Mouse (Mus musculus): Measurements from ENCODE around the gene Trim65.

Trim65 gene

DNA sequence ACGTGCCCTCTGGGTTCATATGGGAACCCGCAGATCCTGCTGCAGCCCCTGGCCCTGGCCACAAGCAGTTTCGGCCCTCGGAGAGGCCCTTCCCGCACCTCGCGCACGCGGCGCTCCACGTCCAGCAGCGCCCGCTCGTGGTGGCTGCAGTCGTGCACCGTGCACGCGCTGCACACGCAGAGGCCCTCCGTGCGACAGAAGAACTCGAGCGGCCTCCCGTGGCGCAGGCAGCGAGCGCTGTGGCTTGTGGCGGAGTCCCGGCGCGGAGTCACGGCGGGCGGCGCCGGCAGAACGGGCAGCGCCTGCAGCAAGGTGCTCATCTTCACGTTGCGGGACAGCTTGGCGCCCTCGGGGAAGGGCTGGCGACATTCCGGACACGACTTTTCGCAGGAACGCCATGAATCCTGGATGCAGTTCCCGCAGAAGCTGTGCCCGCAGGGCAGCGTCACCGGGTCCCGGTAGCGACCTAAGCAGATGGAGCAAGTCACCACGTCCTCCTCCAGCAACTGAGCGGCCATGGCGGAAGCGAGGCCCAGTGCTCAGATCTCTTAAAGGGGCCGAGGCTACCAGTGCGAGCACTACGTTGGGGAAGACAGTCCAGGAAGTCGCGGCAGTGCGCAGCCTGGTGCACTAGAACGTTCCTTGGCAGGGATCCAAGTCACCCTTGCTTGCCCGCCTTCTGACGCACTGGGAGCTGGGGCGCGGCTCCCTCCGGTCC is at the start of gene Trim65:
Gene Trim65, minus strand, starts transcription at position 641 of the 718 bp plus-strand sequence.
- peak; percentile 96 for DNase-seq (ENCODE audit: low spot score)

DNA sequence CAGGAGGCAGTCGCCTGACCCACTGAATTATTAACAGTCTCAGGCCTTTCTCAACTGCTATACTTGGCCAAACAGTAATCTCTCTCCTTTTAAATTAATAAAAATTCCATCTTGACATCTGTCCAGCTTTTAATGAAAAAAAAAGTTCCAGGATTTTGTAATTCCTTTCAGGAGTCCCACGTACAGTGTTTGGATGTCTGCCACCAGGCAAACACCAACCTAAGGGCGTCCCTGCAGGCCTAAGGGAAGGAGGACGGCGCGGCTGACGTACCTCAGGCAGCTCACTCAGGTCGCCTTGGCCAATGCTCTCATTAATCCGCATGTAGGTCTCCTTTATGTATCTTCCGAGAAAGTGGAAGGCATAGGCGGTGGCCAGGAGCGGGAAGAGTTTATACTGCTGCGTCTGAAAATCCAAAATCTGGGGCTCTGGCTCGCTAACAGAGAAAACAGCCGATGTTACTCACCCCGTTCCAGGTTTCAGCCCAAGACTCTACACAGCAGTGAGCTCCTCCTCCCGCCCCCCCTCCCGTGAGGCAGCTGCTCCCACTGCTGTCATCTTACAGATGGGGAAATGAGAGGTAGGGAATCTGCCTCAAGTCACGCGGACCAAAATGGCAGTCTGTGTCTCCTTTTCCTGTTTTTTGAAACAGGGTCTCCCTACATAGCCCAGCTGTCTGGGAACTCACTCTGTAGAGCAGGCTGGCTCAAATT is 47.6 kb upstream of the Trim65 start:
- DNase-seq (ENCODE audit: low spot score) = peak; percentile 62

DNA sequence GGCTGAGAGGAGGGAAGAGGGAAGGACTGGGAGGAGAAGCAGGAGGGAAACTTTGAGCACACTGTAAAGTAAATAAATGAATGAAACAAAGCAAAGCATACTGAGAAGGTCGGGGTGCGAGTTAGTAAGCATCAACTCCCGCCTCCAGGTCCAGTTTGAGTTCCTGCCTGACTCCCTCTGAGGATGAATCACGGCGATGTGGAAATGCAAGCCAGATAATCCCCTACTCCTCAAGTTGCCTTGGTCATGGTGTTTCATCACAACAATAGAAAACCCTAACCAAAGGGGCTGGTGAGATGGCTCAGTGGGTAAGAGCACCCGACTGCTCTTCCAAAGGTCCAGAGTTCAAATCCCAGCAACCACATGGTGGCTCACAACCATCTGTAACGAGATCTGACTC is 45.1 kb upstream of the Trim65 start:
- no peak for DNase-seq (ENCODE audit: low spot score)

DNA sequence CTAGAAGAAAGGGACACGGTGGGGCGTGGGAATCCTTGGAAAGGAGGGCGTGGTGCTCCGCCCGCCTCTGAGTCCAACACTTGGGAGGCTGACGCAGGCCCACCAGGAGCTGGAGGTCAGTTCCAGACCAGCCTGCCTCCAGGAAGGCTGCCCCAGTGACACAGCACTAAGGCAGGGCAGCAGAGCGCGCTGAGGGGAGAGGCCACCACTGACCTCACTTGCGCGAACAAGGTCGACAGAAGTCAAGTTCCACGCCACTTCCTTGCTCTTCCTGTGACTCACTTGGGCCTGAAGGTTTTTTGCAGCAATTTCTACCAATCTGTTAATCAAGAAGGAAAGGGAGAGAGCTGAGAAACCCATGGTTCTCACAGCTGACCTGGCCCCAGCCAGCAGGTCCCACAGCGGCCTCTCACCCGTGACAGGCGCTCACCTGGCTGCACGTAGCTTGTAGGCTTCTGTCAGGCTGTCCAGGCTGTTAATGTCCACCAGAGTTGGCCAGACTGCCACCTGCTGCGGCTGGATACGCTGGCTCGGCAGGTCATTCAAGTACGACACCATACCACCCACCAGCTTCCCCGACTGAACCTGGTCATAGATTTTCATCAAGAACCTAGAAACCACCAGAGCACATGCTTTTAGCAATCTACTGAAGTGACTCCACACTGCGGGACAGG is 44.0 kb upstream of the Trim65 start:
- DNase-seq (ENCODE audit: low spot score) = no peak

DNA sequence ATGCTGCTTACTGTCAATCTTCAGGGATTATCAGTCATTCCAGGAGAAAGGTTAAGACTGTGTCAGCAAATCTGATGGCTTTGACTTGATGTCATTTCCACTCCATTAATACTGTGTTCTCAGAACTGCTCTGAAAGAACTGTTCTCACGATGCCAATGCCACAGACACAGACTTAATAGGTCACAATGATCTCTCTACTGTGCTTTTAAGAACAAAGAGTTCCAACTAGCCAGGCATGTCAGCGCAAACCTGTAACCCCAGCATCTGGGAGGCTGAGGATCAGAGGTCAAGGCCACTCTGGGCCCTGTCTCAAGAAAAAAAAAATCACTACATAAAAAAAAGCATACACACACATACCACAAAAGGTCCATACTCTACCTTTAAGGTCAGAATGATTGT is 41.0 kb upstream of the Trim65 start:
- no peak for DNase-seq (ENCODE audit: low spot score)

DNA sequence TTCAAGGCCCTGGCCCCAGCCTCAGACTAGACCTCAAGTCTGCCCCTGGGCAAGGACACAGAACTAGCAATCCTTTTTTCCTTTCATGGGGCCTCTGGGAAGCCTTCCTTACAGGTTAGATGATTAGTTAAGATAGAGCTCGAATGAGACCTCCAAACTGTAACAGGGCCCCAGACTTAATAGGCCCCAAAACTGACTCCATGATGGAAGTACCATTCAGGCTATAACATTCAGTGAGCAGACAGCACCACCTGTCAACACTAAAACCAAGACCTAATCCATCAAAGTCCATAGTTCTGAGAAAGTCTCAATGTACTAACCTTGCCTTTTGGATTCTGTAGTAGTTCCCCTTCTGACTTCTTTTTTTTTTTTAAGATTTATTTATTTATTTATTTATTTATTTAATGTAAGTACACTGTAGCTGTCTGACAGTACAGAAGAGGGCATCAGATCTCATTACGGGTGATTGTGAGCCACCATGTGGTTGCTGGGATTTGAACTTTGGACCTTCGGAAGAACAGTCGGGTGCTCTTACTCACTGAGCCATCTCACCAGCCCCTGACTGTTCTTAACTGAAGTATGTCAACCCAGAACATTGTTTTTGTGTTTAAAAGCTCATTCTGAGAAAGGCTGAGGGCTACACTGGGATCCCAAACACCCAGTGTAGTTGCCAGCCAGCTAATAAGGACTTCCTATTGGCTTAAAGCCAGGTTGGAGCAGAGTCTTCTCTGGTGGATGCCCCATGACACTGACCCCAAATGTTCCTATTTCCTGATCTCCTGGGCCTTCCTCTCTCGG is 39.3 kb upstream of the Trim65 start:
- DNase-seq (ENCODE audit: low spot score) = no peak

DNA sequence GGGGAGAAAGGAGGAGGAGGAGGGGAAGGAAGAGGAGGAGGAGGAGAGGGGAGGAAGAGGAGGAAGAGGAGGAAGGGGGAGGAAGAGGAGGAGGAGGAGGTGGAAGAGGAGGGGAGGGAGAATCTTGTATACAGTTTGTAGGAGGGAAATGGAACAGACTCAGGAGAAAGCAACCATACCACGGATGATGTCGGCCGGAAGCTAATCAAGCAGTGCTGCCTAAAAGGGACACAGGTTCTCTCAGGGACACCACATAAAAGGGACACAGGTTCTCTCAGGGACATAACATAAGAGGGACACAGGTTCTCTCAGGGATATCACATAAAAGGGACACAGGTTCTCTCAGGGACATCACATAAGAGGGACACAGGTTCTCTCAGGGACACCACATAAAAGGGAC is 38.3 kb upstream of the Trim65 start:
- DNase-seq (ENCODE audit: low spot score) = no peak

DNA sequence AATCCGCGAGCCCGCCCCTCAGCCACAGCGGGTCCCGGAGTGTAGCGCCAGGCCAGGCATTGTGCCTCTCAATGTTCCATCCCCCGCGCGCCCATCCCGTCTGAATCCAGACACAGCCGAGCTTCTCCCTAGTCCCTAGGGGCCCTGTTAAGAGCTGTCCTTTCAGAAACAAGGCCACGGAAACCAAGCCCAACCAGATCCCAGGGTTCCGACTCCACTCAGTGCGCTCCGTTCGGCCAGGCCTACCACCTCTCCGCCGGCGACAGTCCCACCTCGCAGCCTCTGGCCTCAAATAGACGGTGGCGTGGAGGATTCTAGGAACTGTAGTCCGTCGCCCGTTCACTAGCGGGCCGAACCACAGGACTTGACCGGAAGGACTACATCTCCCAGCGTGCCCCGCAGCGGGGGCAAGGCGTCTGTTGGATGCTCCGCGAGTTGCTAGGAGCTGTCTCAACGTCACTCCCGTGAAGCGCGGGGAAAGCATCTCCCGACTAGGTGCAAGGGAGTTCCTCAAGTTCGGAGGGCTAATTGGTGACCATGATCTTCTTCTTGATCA is 37.0 kb upstream of the Trim65 start, which contains the start of gene Fbf1:
Gene Fbf1, minus strand, starts transcription at position 283 of the 556 bp plus-strand sequence.
- peak; percentile 96 for DNase-seq (ENCODE audit: low spot score)

DNA sequence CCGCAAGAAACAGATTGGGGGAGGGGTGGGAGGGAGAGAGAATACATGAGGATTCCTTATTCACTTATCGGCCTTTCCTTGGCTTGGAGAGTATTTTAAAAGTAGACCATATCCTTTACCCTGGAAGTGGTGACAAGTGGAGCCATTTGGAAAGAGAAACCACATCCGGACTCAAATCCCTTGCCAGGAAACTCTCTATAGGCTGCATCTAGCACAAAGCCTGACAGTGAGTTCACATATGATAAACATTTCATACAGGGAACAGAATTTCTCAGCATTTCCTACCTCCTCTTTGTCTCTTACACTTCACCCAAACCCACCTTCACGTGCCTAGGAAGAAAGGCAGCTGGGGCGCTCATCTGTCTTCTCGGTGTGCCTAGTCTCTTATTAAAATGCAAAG is 36.3 kb upstream of the Trim65 start:
- DNase-seq (ENCODE audit: low spot score) = no peak

DNA sequence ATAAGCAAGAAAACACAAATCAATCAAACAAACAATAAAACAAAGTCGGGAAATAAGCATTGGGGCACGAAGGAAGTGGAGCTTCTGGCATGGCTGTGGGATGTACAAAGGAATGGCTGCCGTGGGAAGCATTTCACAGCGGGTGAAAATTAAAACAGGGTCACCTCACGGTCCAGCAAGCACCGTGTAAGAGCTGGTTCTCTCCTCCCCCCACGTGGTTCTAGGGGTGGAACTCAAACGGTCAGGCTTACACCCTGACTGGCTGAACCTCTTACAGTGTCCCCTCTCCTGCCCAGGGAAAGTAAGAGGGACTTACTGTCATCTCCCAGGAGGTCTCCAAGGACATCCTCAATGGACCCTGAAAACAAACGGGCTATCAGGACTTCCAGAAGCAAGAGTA is 32.1 kb upstream of the Trim65 start:
- no peak for DNase-seq (ENCODE audit: low spot score)

DNA sequence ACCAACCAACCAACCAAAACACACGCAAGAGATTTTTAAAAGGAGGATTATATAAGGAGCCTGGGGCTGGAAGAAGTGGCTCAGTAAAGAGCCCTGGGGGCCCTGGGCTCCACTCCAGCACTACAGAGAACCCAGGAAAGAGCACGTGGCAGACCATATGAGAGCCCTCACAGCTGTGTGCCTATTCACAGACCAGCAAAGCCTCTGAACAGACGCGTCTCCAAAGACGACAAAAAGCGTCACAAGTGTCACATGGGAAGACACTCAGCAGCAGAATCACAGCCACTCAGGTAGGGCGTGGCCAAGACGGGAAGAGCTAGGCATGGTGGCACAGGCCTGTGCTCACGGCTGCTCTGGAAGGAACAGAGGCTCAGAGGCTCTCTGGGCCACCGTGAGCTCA is 31.2 kb upstream of the Trim65 start:
- no peak for DNase-seq (ENCODE audit: low spot score)

DNA sequence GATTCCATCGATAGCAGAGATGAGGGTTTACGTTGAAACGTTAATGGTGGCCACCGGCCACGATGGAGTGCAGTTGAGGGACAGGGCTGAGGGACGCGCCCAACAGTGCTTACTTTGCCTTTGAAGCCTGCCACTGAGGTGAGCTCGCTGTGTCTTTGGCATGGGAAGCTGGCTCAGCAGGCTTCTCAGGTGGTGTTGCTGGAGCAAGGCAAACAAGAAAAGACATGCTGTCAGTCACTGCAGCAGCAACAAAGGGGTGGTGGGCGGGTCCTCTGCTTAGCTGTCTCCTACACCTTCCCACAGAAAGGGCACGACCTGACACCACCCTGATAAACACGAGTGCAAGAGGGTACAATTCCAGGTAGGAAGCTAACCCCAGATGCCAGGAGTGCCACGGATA is 30.4 kb upstream of the Trim65 start:
- DNase-seq (ENCODE audit: low spot score) = no peak

DNA sequence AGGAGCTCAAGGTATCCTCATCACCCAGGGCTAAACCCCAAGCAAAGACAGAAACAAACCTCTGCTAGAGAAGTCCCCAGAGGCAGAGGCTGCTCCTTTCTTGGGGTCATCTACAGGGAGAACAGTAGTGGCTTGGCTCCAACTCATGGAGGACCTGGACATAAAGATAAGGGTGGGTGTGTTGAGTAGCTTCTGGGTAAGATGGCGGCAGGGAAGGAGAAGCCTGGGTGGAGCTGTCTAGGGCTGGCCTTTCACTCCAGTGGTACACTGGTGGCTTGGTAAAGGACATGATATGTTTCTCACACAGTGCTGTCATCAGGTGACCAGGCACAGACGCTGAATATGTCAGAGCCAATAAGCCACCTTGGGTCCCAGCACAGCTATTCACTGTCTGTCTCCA is 20.0 kb upstream of the Trim65 start:
- no peak for DNase-seq (ENCODE audit: low spot score)

DNA sequence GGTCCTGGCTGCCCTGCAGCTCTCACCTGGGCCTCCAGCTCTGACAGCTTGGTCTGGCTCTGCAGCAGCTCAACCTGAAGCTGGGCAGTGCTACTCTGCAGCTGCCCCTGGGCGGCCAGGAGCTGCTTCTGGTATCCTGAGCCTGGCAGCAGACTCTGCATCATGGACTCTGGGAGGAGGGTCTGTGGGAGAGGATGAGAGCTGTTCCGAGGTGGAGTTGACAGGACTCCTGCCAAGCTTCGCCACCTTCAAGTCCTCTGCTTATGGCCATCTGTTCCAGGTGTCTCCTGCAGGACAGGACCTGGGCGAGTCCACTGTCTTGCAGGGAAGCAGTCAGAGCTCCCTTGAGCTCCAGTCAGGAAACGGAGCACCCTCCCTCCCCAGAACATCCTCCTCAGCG is 18.4 kb upstream of the Trim65 start:
- DNase-seq (ENCODE audit: low spot score) = no peak

DNA sequence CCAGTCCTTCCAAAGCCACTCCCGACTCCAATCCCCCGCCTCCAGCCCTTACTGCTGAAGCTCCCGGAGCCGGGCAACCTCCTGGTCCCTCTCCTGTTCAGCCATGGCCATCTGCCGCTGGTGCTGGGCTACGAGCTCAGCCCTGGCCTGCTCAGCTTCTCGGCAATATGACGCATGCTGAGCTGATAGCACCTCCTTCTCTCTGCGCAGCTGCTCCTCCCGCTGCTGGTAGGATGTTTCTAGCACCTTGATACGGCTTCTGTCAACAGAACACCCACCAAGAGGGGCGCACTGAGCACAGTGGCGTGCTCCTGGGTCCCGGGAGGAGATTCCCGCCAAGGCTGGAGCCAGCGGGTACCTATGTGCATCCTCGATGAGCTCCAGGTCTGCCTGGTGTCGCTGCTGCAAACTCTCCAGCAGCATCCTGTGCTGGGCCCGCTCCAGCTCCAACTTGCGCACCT is 17.9 kb upstream of the Trim65 start:
- no peak for DNase-seq (ENCODE audit: low spot score)

DNA sequence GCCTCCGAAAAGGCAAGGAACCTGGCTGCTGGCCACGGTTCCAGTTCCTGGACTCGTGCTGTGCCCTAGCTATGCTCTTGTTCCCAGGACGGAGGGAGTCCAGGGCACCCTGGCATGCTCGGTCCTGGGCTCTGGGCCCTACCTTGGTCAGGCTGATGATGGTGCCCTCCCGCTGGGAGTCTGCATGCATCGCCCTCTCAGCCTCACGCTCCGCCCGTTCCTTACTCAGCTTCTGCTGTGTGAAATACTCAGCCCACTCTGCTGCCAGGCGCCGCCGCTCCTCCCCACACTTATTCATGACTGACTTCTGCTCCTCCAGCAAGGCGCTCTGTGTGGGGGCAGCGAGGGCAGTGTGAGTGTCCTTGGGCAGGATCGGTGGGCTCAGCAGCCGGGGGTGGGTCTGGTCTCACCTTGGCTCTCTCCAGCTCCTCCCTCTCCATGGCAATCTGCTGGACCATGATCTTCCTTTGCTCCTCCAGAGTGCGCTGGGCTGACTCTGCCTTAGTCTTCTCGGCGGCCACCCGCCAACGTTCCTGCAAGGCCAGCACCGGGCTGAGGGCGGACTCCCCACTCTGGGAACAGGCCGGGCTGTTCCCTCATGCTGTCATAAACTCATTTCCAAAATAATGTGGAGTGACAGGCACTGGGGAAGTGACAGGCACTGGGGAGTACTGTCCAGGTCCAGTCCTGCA is 15.5 kb upstream of the Trim65 start:
- DNase-seq (ENCODE audit: low spot score) = peak; percentile 45

DNA sequence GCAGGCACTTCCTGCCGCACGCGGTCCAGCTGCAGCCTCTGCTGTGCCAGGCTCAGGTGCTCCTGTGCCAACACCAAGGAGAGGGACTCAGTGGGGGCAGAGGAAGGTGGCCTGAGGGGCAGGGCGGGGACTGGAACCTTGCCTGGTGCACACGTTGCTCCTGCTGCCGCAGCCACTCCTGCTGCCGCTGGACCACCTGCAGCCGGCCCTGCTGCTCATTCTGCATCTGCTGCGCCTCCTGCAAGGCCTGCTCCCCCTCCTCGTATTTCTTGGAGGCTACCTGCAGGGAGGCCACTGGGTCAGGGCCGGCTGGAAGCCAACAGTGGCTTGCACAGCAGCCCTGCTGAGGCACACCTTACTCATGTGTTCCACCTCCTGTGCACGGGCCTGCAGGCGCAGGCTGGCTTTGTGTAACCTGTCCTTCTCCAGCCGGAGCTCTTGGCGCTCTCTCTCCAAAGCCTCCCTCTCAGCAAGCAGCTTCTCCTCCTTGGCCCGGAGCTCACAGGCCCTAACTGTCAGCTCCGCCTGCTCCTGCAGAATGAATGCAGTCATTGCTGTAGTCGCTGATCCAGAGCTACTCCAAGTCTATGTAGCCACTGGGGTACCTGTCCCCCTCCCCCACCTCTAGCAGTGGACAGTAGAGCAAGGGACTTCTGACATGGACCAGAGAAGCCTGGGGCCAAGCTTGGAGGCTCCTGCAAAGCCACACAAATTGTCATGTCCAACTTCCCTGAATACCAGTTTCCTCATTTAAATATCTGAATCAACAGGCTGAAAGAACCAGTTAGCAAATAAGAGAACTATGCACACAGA is 14.8 kb upstream of the Trim65 start:
- no peak for DNase-seq (ENCODE audit: low spot score)

DNA sequence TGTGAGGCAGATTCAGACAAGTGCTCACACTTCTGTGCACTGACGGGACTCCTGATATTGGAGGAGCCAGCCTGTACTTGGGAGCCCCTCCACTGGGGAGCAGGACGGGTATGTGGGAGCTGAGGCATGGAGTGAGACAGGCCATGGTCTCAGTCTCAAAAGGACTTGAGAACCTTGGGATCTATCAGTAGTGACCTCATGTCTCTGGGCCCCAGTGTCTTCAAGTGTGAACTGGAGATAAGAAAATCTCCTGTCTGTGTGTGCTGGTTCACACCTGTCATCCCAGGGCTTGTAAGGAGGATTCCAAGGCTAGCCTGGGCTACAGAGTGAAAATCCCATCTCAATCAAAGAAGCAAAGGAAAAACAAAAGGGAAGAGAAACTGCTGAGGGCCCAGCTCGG is 12.5 kb upstream of the Trim65 start:
- no peak for DNase-seq (ENCODE audit: low spot score)

DNA sequence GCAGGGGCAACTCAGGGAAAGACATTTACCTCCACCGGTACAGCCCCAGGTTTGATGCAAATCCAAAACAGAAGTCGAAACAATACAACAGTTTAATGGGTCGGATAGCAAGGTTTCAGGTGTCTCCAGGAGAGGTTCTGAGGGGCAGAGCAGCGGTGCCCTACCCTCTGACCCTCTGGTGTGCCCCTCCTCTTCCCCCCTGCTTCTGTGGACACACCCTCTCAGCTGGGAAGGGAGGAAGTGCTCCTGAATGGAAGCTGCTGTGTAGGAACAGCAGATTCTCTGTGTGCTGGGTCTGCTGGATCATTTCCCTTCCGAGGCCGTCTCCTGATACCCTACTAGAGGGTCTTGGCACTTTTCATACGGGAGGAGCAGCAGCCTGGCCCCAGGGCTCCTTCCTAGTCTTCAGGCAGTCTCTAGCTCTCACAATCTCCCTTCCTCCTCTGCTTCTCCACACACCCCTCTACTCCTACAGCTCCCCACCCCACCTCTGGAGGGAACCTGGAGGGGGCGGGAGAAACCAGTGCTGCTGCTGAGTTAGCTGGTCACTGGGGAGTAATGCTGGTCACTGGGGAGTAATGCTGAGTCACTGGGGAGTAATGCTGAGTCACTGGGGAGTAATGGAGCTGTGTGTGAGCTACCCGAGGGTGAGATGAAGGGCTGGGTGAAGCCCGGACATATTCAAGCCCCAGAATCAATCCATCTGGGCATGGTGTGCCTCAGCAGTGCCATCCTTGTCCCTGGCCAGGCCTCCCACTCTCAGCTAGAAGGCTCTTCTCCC is 11.5 kb upstream of the Trim65 start:
- no peak for DNase-seq (ENCODE audit: low spot score)
